Mouse (Mus musculus): Measurements from ENCODE around the gene Def6. TPM values are rescaled to one million over a fixed set of nuclear protein-coding genes. Genes with fewer than 3 reads are reported as not detected.
A peak's percentile ranks its signal among the peaks of the same experiment; 100 is the strongest.

The Def6 gene
- polyA plus RNA-seq (2012; rRNA removed): 69.7 and 79.0 TPM in 2 replicates

GRCm38 (mm10) chr17:28207591-28208313 lies at the start of gene Def6:
TSS of gene Def6 (plus strand) at chr17:28207778.
- peaks cover 29% of the 10 kb centered on the region; the same call in 1 of the 2 replicates for H3K4me1 ChIP-seq (ENCODE audit: control insufficient read depth, insufficient read depth, insufficient read length)
- no peaks in the 10 kb centered on the region for H3K27me3 ChIP-seq (ENCODE audit: control insufficient read depth, insufficient read depth, low read length)
- 2% methylated on average over 26 of the region's 26 CpGs for WGBS
- H3K4me3 ChIP-seq (ENCODE audit: extremely low read depth, insufficient read depth, insufficient read length): peak within 1 kb of the TSS; percentile 96
- TF ChIP-seq CTCF (IDR thresholded peaks at IDR 0.05; ENCODE audit: extremely low read depth, insufficient read depth, insufficient read length, insufficient replicate concordance) (peak; percentile 84), POLR2A (IDR thresholded peaks at IDR 0.05; ENCODE audit: low read depth, low read length) (peak; percentile 93)
- peak; percentile 71 to 84 for DNase-seq (ENCODE audit: low read depth in 1 of 2, low spot score in 2 of 2)
- H3K27ac ChIP-seq (ENCODE audit: insufficient read depth, low read length): peak within 1 kb of the TSS; percentile 97
- no peaks in the 10 kb centered on the region for H3K36me3 ChIP-seq (ENCODE audit: control insufficient read depth, insufficient read depth, low read length)

GRCm38 (mm10) chr17:28160361-28160760 lies 47.2 kb upstream of the Def6 start:
- no peak overlapping the region for H3K4me3 ChIP-seq (ENCODE audit: extremely low read depth, insufficient read depth, insufficient read length)
- no peak overlapping the region for H3K27ac ChIP-seq (ENCODE audit: insufficient read depth, low read length)
- WGBS: 79% methylated on average over 10 of the region's 10 CpGs
- no peaks in the 10 kb centered on the region for H3K36me3 ChIP-seq (ENCODE audit: control insufficient read depth, insufficient read depth, low read length)
- H3K4me1 ChIP-seq (ENCODE audit: control insufficient read depth, insufficient read depth, insufficient read length): no peaks in the 10 kb centered on the region
- no peaks in the 10 kb centered on the region for H3K27me3 ChIP-seq (ENCODE audit: control insufficient read depth, insufficient read depth, low read length)
- no peak for TF ChIP-seq CTCF (IDR thresholded peaks at IDR 0.05; ENCODE audit: extremely low read depth, insufficient read depth, insufficient read length, insufficient replicate concordance)
- TF ChIP-seq POLR2A (IDR thresholded peaks at IDR 0.05; ENCODE audit: low read depth, low read length): no peak
- no peak for DNase-seq (ENCODE audit: low read depth in 1 of 2, low spot score in 2 of 2)

DNA sequence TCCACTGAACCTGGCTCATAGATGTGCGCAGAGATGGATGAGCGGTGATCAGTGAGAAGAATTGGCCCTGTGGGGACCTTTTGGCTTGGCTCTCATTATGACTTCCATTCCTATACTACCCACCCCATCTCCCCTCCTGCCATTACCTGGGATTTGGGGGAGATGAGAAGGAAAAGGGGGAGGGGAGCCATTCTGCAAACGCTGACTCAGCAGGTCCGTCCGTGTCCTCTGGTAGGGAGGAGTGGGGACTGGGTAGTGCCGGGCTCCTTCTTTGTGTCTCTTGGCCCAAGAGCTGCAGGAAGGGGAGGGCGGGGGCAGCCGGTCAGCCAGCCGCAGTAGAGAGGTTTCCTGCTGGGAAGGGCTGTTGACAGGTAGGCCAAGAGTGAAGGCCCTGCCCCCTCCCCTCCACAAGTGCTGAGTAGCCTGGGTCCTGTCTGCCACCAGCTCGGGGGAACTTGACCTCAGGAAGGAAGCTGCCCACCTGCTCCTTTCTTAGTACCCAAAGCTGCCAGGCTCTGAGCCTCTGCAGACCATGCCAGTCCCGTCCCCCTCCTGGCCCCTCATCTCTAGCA lies 46.2 kb upstream of the Def6 start:
- no peak overlapping the region for H3K4me3 ChIP-seq (ENCODE audit: extremely low read depth, insufficient read depth, insufficient read length)
- no peak for TF ChIP-seq POLR2A (IDR thresholded peaks at IDR 0.05; ENCODE audit: low read depth, low read length)
- TF ChIP-seq CTCF (IDR thresholded peaks at IDR 0.05; ENCODE audit: extremely low read depth, insufficient read depth, insufficient read length, insufficient replicate concordance): no peak

DNA sequence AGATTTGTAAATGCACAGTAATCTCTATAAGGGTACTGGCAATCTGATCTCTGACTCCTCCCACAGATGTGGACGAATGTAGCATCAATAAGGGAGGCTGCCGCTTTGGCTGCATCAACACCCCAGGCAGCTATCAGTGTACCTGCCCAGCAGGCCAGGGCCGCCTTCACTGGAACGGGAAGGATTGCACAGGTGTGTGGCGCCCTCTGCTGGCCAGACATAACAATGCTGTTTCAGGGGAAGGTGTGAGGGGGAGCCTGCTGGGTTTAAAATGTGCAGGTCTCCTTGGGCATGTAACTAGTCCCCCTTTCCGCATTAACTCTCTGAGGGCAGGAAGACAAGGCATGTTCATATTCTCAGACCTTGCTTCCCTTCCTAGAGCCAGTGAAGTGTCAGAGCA lies 43.9 kb upstream of the Def6 start:
- 17% methylated on average over 6 of the region's 6 CpGs for WGBS
- Histone ChIP-seq H3K27ac (ENCODE audit: insufficient read depth, low read length) (no peak overlapping the region), H3K27me3 (ENCODE audit: control insufficient read depth, insufficient read depth, low read length) (no peaks in the 10 kb centered on the region), H3K4me1 (ENCODE audit: control insufficient read depth, insufficient read depth, insufficient read length) (no peaks in the 10 kb centered on the region), H3K36me3 (ENCODE audit: control insufficient read depth, insufficient read depth, low read length) (no peaks in the 10 kb centered on the region), H3K4me3 (ENCODE audit: extremely low read depth, insufficient read depth, insufficient read length) (no peak overlapping the region)
- TF ChIP-seq CTCF (IDR thresholded peaks at IDR 0.05; ENCODE audit: extremely low read depth, insufficient read depth, insufficient read length, insufficient replicate concordance) (peak; percentile 96), POLR2A (IDR thresholded peaks at IDR 0.05; ENCODE audit: low read depth, low read length) (no peak)
- DNase-seq (ENCODE audit: low read depth in 1 of 2, low spot score in 2 of 2): peak; percentile 29 to 71

More for the DNA sequence above, 46.2 kb upstream of the Def6 start:
- Histone ChIP-seq H3K27ac (ENCODE audit: insufficient read depth, low read length) (no peak overlapping the region), H3K36me3 (ENCODE audit: control insufficient read depth, insufficient read depth, low read length) (no peaks in the 10 kb centered on the region), H3K4me1 (ENCODE audit: control insufficient read depth, insufficient read depth, insufficient read length) (no peaks in the 10 kb centered on the region), H3K27me3 (ENCODE audit: control insufficient read depth, insufficient read depth, low read length) (no peaks in the 10 kb centered on the region)
- WGBS: 23% methylated on average over 10 of the region's 11 CpGs
- no peak for DNase-seq (ENCODE audit: low read depth in 1 of 2, low spot score in 2 of 2)

GRCm38 (mm10) chr17:28170460-28171305 lies 36.9 kb upstream of the Def6 start:
- no peaks in the 10 kb centered on the region for H3K36me3 ChIP-seq (ENCODE audit: control insufficient read depth, insufficient read depth, low read length)
- TF ChIP-seq POLR2A (IDR thresholded peaks at IDR 0.05; ENCODE audit: low read depth, low read length) (no peak), CTCF (IDR thresholded peaks at IDR 0.05; ENCODE audit: extremely low read depth, insufficient read depth, insufficient read length, insufficient replicate concordance) (no peak)
- H3K27ac ChIP-seq (ENCODE audit: insufficient read depth, low read length): no peak overlapping the region
- H3K4me3 ChIP-seq (ENCODE audit: extremely low read depth, insufficient read depth, insufficient read length): no peak overlapping the region
- no peak for DNase-seq (ENCODE audit: low read depth in 1 of 2, low spot score in 2 of 2)
- no peaks in the 10 kb centered on the region for H3K4me1 ChIP-seq (ENCODE audit: control insufficient read depth, insufficient read depth, insufficient read length)
- H3K27me3 ChIP-seq (ENCODE audit: control insufficient read depth, insufficient read depth, low read length): no peaks in the 10 kb centered on the region
- WGBS: 87% methylated on average over 6 of the region's 6 CpGs

DNA sequence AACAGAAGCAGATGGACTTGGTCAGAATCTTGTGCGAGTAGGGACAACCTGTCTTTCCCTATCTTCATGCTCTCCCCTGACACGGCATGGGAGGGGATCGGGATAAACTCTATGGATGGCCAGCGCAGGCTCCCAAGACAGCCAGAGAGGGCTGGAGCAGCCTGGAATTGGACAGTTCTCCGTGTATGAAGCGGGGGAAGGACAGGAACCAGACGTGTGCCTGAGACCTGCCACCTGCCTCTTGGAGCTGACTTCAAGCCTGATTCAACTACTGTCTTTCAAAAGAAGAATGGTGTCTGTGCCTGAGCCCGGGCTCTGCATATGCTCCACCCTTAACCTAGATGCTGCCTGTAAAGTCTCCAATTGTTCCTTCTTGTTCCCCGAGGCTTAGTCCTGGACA lies 34.9 kb upstream of the Def6 start:
- TF ChIP-seq POLR2A (IDR thresholded peaks at IDR 0.05; ENCODE audit: low read depth, low read length) (no peak), CTCF (IDR thresholded peaks at IDR 0.05; ENCODE audit: extremely low read depth, insufficient read depth, insufficient read length, insufficient replicate concordance) (no peak)
- H3K36me3 ChIP-seq (ENCODE audit: control insufficient read depth, insufficient read depth, low read length): no peaks in the 10 kb centered on the region
- DNase-seq (ENCODE audit: low read depth in 1 of 2, low spot score in 2 of 2): no peak
- no peak overlapping the region for H3K27ac ChIP-seq (ENCODE audit: insufficient read depth, low read length)
- WGBS: 82% methylated on average over 9 of the region's 9 CpGs
- no peaks in the 10 kb centered on the region for H3K27me3 ChIP-seq (ENCODE audit: control insufficient read depth, insufficient read depth, low read length)
- H3K4me3 ChIP-seq (ENCODE audit: extremely low read depth, insufficient read depth, insufficient read length): no peak overlapping the region
- no peaks in the 10 kb centered on the region; the same call in none of the 2 replicates for H3K4me1 ChIP-seq (ENCODE audit: control insufficient read depth, insufficient read depth, insufficient read length)
